Comparison of ENCODE assay signal across 8 mouse cellular contexts in genomic region chr2:129801231-129802029, GRCm38 (mm10). TPM values are rescaled to one million over a fixed set of nuclear protein-coding genes. Genes with fewer than 3 reads are reported as not detected.
DNase-seq lines count a peak whose midpoint lies in the region; ATAC-seq and TF ChIP-seq lines count a peak whose summit lies in the region.

No protein-coding gene starts in this region.

- H3K4me2 ChIP-seq in forebrain, embryonic 14.5 days (ENCODE audit: low read length), result peak overlapping the region; percentile 83
- H3K4me2 ChIP-seq in liver, embryonic 16.5 days (ENCODE audit: low read depth, low read length), result peak overlapping the region; percentile 93
- H3K4me2 ChIP-seq in neural tube, embryonic 12.5 days (replicated peaks), result peak overlapping the region; percentile 93
- peak overlapping the region; percentile 89 for H3K4me2 ChIP-seq in stomach, postnatal 0 days (replicated peaks; ENCODE audit: low read depth)

- H3K27ac ChIP-seq in ES-Bruce4 (ENCODE audit: insufficient read depth, low read length), result peak overlapping the region; percentile 92
- H3K27ac ChIP-seq in forebrain, embryonic 14.5 days (ENCODE audit: low read depth, low read length), result peak overlapping the region; percentile 95
- peak overlapping the region; percentile 95 for H3K27ac ChIP-seq in liver, embryonic 16.5 days (ENCODE audit: low read length)
- peak overlapping the region; percentile 85 for H3K27ac ChIP-seq in neural tube, embryonic 12.5 days
- peak overlapping the region; percentile 98 for H3K27ac ChIP-seq in stomach, postnatal 0 days (replicated peaks)

- intact Hi-C loops in heart, postnatal 10 days (cut with DNase I), result loop anchor here (2.0 to 5.0 kb wide), 3 partner anchors 19 to 376 kb away; partner anchors contain the start of gene Snrpb

- no peaks in the 10 kb centered on the region for H3K9me3 ChIP-seq in ES-Bruce4 (replicated peaks; ENCODE audit: control insufficient read depth, insufficient read depth, low read length, poor library complexity, severe bottlenecking)
- no peaks in the 10 kb centered on the region for H3K9me3 ChIP-seq in forebrain, embryonic 14.5 days (replicated peaks; ENCODE audit: control insufficient read depth, low read length)
- H3K9me3 ChIP-seq in liver, embryonic 16.5 days (replicated peaks; ENCODE audit: control insufficient read depth, low read length), result no peaks in the 10 kb centered on the region
- no peaks in the 10 kb centered on the region for H3K9me3 ChIP-seq in neural tube, embryonic 12.5 days
- no peaks in the 10 kb centered on the region for H3K9me3 ChIP-seq in stomach, postnatal 0 days (ENCODE audit: control insufficient read depth, low read length)

- TF ChIP-seq CTCF in ES-Bruce4 (IDR thresholded peaks at IDR 0.05; ENCODE audit: low read depth, low read length), result no peak
- TF ChIP-seq CTCF in stomach, postnatal 0 days (IDR thresholded peaks at IDR 0.05; ENCODE audit: low read depth), result no peak

- ATAC-seq in cerebellum, adult (ENCODE audit: insufficient number of reproducible peaks, low FRiP score, low TSS enrichment), result peak; percentile 80
- peak; percentile 77 for ATAC-seq in forebrain, embryonic 14.5 days
- peak; percentile 69 for ATAC-seq in liver, embryonic 16.5 days (ENCODE audit: low read depth)
- ATAC-seq in neural tube, embryonic 12.5 days (ENCODE audit: low FRiP score, low read depth), result peak; percentile 79
- peak; percentile 84 for ATAC-seq in stomach, postnatal 0 days (ENCODE audit: low FRiP score, low TSS enrichment)

- no peak for TF ChIP-seq EP300 in ES-Bruce4 (IDR thresholded peaks at IDR 0.05; ENCODE audit: insufficient read depth, low read depth, low read length)
- peak; percentile 79 for TF ChIP-seq EP300 in stomach, postnatal 0 days (optimal IDR thresholded peaks at IDR 0.05)

- DNase-seq in forebrain, embryonic 14.5 days (ENCODE audit: low spot score), result peak; percentile 88
- DNase-seq in heart, postnatal 10 days, result peak; percentile 96
- DNase-seq in kidney, postnatal 4 days, result peak; percentile 96
- peak; percentile 89 for DNase-seq in stomach, postnatal 0 days (ENCODE audit: low spot score)

- peak overlapping the region; percentile 96 for H3K9ac ChIP-seq in ES-Bruce4 (ENCODE audit: low read depth, poor library complexity, severe bottlenecking)
- peak overlapping the region; percentile 91 for H3K9ac ChIP-seq in forebrain, embryonic 14.5 days (ENCODE audit: low read length)
- peak overlapping the region; percentile 93 for H3K9ac ChIP-seq in liver, embryonic 16.5 days (ENCODE audit: low read depth, low read length)
- peak overlapping the region; percentile 96 for H3K9ac ChIP-seq in neural tube, embryonic 12.5 days
- H3K9ac ChIP-seq in stomach, postnatal 0 days (ENCODE audit: low read length), result peak overlapping the region; percentile 93

- no peak for TF ChIP-seq POLR2A in ES-Bruce4 (IDR thresholded peaks at IDR 0.05; ENCODE audit: insufficient read depth, low read length)

- no peaks in the 10 kb centered on the region for H3K4me1 ChIP-seq in ES-Bruce4 (ENCODE audit: control insufficient read depth, insufficient read depth, low read length)
- H3K4me1 ChIP-seq in forebrain, embryonic 14.5 days (ENCODE audit: control insufficient read depth, insufficient read depth, low read length), result peaks cover 23% of the 10 kb centered on the region
- peaks cover 20% of the 10 kb centered on the region for H3K4me1 ChIP-seq in liver, embryonic 16.5 days (ENCODE audit: control insufficient read depth, low read depth, low read length)
- peaks cover 25% of the 10 kb centered on the region for H3K4me1 ChIP-seq in neural tube, embryonic 12.5 days
- 0 out of 2 replicates have a peak, but pooled peaks cover 12% of the 10 kb centered on the region for H3K4me1 ChIP-seq in stomach, postnatal 0 days (replicated peaks; ENCODE audit: control insufficient read depth, insufficient read depth)

- H3K27me3 ChIP-seq in ES-Bruce4 (ENCODE audit: control insufficient read depth, insufficient read depth, low read length, poor library complexity, severe bottlenecking), result no peaks in the 10 kb centered on the region
- H3K27me3 ChIP-seq in forebrain, embryonic 14.5 days (replicated peaks; ENCODE audit: control insufficient read depth, insufficient read depth, low read length), result no peaks in the 10 kb centered on the region
- H3K27me3 ChIP-seq in liver, embryonic 16.5 days (ENCODE audit: control insufficient read depth, insufficient read depth, low read depth, low read length), result no peaks in the 10 kb centered on the region
- H3K27me3 ChIP-seq in neural tube, embryonic 12.5 days (replicated peaks), result no peaks in the 10 kb centered on the region
- H3K27me3 ChIP-seq in stomach, postnatal 0 days (ENCODE audit: control insufficient read depth, insufficient read depth, low read length), result no peaks in the 10 kb centered on the region

- under 1% methylated on average over 73 of the region's 73 CpGs for WGBS in forebrain, embryonic 14.5 days
- WGBS in liver, embryonic 16.5 days (ENCODE audit: insufficient replicate concordance), result under 1% methylated on average over 73 of the region's 73 CpGs
- under 1% methylated on average over 73 of the region's 73 CpGs for WGBS in neural tube, embryonic 12.5 days
- WGBS in stomach, postnatal 0 days, result under 1% methylated on average over 62 of the region's 73 CpGs

- H3K4me3 ChIP-seq in ES-Bruce4 (ENCODE audit: low read depth, low read length), result peak overlapping the region; percentile 92
- H3K4me3 ChIP-seq in forebrain, embryonic 14.5 days (ENCODE audit: low read depth, low read length), result peak overlapping the region; percentile 97
- H3K4me3 ChIP-seq in liver, embryonic 16.5 days (ENCODE audit: low read depth, low read length), result peak overlapping the region; percentile 94
- peak overlapping the region; percentile 91 for H3K4me3 ChIP-seq in neural tube, embryonic 12.5 days
- H3K4me3 ChIP-seq in stomach, postnatal 0 days (ENCODE audit: low read depth, low read length), result peak overlapping the region; percentile 91

- peaks cover 16% of the 10 kb centered on the region for H3K36me3 ChIP-seq in ES-Bruce4 (ENCODE audit: control insufficient read depth, insufficient read depth, low read length, poor library complexity, severe bottlenecking)
- H3K36me3 ChIP-seq in forebrain, embryonic 14.5 days (ENCODE audit: control insufficient read depth, insufficient read depth, low read length), result peaks cover 14% of the 10 kb centered on the region
- H3K36me3 ChIP-seq in liver, embryonic 16.5 days (ENCODE audit: control insufficient read depth, insufficient read depth), result no peaks in the 10 kb centered on the region; the same call in 1 of the 2 replicates
- H3K36me3 ChIP-seq in neural tube, embryonic 12.5 days, result peaks cover 7% of the 10 kb centered on the region; the same call in 1 of the 2 replicates
- H3K36me3 ChIP-seq in stomach, postnatal 0 days (ENCODE audit: control insufficient read depth, insufficient read depth, low read length), result no peaks in the 10 kb centered on the region; the same call in 1 of the 2 replicates

RNA-seq across cellular contexts. Expression of gene Stk35, which starts 1.1 kb away (rescaled TPM):
- 35.5 and 36.1 TPM in 2 replicates for polyA plus RNA-seq in ES-Bruce4 (2011; ENCODE audit: insufficient read depth, insufficient read length, low read depth, missing spikeins)
- polyA plus RNA-seq in forebrain, embryonic 14.5 days (2014; fragmentation: Nextera tagmentation; extraction: Ambion mirVana), result 8.6 and 9.6 TPM in 2 replicates
- total RNA-seq in heart, postnatal 10 days (2021), result 10 to 100 TPM; 16.6 to 17.3 TPM
- polyA plus RNA-seq in liver, embryonic 16.5 days (2015; fragmentation: Nextera tagmentation; extraction: Ambion mirVana), result 3.1 TPM in 2 replicates
- polyA plus RNA-seq in neural tube, embryonic 12.5 days (2016; fragmentation: Nextera tagmentation; extraction: Ambion mirVana), result 14.3 and 15.2 TPM in 2 replicates
- polyA plus RNA-seq in stomach, postnatal 0 days (2015; fragmentation: Nextera tagmentation; extraction: Ambion mirVana), result 5.7 and 5.8 TPM in 2 replicates

Comparison
In these comparisons a context has a peak if more than half of its experiments do, and no peak if none do; other contexts are left out.
1. Peak in every context shown above with its lines: DNase-seq, ATAC-seq, H3K4me3 ChIP-seq and H3K27ac ChIP-seq.